Mouse (Mus musculus): Measurements from ENCODE around the gene Tesk2. TPM values are rescaled to one million over a fixed set of nuclear protein-coding genes. Genes with fewer than 3 reads are reported as not detected.

Gene Tesk2
- polyA plus RNA-seq, 1 experiment from 2014 or later: 2.8 TPM

GRCm38 (mm10) chr4:116769060-116769459 lies 48.3 kb downstream of the Tesk2 start:
- Histone ChIP-seq H3K4me1 (ENCODE audit: control insufficient read depth, insufficient read depth, low read length) (no peaks in the 10 kb centered on the region), H3K4me2 (ENCODE audit: low read depth, low read length) (no peak overlapping the region), H3K27me3 (ENCODE audit: control insufficient read depth, insufficient read depth, low read length) (no peaks in the 10 kb centered on the region), H3K4me3 (ENCODE audit: low read depth, low read length) (no peak overlapping the region), H3K9me3 (ENCODE audit: control insufficient read depth, low read length) (no peaks in the 10 kb centered on the region), H3K36me3 (ENCODE audit: control insufficient read depth, insufficient read depth, low read length) (no peaks in the 10 kb centered on the region), H3K27ac (ENCODE audit: low read depth, low read length) (no peak overlapping the region), H3K9ac (replicated peaks; ENCODE audit: low read depth, low read length) (no peak overlapping the region)
- ATAC-seq (ENCODE audit: low read depth): no peak

- no peak overlapping the region for H3K9ac ChIP-seq (replicated peaks; ENCODE audit: low read depth, low read length)
- no peak overlapping the region for H3K27ac ChIP-seq (ENCODE audit: low read depth, low read length)
- no peak overlapping the region for H3K4me2 ChIP-seq (ENCODE audit: low read depth, low read length)
- no peak overlapping the region for H3K4me3 ChIP-seq (ENCODE audit: low read depth, low read length)
- H3K4me1 ChIP-seq (ENCODE audit: control insufficient read depth, insufficient read depth, low read length): no peaks in the 10 kb centered on the region
- no peaks in the 10 kb centered on the region for H3K27me3 ChIP-seq (ENCODE audit: control insufficient read depth, insufficient read depth, low read length)
- no peaks in the 10 kb centered on the region for H3K9me3 ChIP-seq (ENCODE audit: control insufficient read depth, low read length)
- ATAC-seq (ENCODE audit: low read depth): no peak
- WGBS: 93% methylated on average over 5 of the region's 5 CpGs
- H3K36me3 ChIP-seq (ENCODE audit: control insufficient read depth, insufficient read depth, low read length): no peaks in the 10 kb centered on the region
Measured at GRCm38 (mm10) chr4:116776391-116776790, 55.6 kb downstream of the Tesk2 start.

- no peak overlapping the region for H3K4me2 ChIP-seq (ENCODE audit: low read depth, low read length)
- H3K9me3 ChIP-seq (ENCODE audit: control insufficient read depth, low read length): no peaks in the 10 kb centered on the region
- H3K9ac ChIP-seq (replicated peaks; ENCODE audit: low read depth, low read length): no peak overlapping the region
- 89% methylated on average over 3 of the region's 3 CpGs for WGBS
- H3K27me3 ChIP-seq (ENCODE audit: control insufficient read depth, insufficient read depth, low read length): no peaks in the 10 kb centered on the region
- H3K4me1 ChIP-seq (ENCODE audit: control insufficient read depth, insufficient read depth, low read length): 0 out of 2 replicates have a peak, but pooled peaks cover under 1% of the 10 kb centered on the region
- H3K4me3 ChIP-seq (ENCODE audit: low read depth, low read length): no peak overlapping the region
- no peak overlapping the region for H3K27ac ChIP-seq (ENCODE audit: low read depth, low read length)
- no peaks in the 10 kb centered on the region for H3K36me3 ChIP-seq (ENCODE audit: control insufficient read depth, insufficient read depth, low read length)
- ATAC-seq (ENCODE audit: low read depth): no peak
Measured at GRCm38 (mm10) chr4:116777079-116777478, 56.3 kb downstream of the Tesk2 start.

- no peak for ATAC-seq (ENCODE audit: low read depth)
- WGBS: 74% methylated on average over 2 of the region's 2 CpGs
- Histone ChIP-seq H3K27me3 (ENCODE audit: control insufficient read depth, insufficient read depth, low read length) (no peaks in the 10 kb centered on the region), H3K4me3 (ENCODE audit: low read depth, low read length) (no peak overlapping the region), H3K27ac (ENCODE audit: low read depth, low read length) (no peak overlapping the region), H3K36me3 (ENCODE audit: control insufficient read depth, insufficient read depth, low read length) (no peaks in the 10 kb centered on the region), H3K9ac (replicated peaks; ENCODE audit: low read depth, low read length) (no peak overlapping the region), H3K4me1 (ENCODE audit: control insufficient read depth, insufficient read depth, low read length) (0 out of 2 replicates have a peak, but pooled peaks cover 4% of the 10 kb centered on the region), H3K9me3 (ENCODE audit: control insufficient read depth, low read length) (no peaks in the 10 kb centered on the region), H3K4me2 (ENCODE audit: low read depth, low read length) (no peak overlapping the region)
Measured at GRCm38 (mm10) chr4:116780541-116780940, 59.8 kb downstream of the Tesk2 start.

GRCm38 (mm10) chr4:116781366-116781765 lies 60.6 kb downstream of the Tesk2 start:
- Histone ChIP-seq H3K4me1 (ENCODE audit: control insufficient read depth, insufficient read depth, low read length) (0 out of 2 replicates have a peak, but pooled peaks cover 4% of the 10 kb centered on the region), H3K36me3 (ENCODE audit: control insufficient read depth, insufficient read depth, low read length) (no peaks in the 10 kb centered on the region), H3K27ac (ENCODE audit: low read depth, low read length) (no peak overlapping the region), H3K4me3 (ENCODE audit: low read depth, low read length) (no peak overlapping the region), H3K27me3 (ENCODE audit: control insufficient read depth, insufficient read depth, low read length) (no peaks in the 10 kb centered on the region), H3K4me2 (ENCODE audit: low read depth, low read length) (no peak overlapping the region), H3K9me3 (ENCODE audit: control insufficient read depth, low read length) (no peaks in the 10 kb centered on the region), H3K9ac (replicated peaks; ENCODE audit: low read depth, low read length) (no peak overlapping the region)
- WGBS: 11% methylated on average over 2 of the region's 2 CpGs
- ATAC-seq (ENCODE audit: low read depth): no peak

GRCm38 (mm10) chr4:116782171-116782570 lies 61.4 kb downstream of the Tesk2 start:
- Histone ChIP-seq H3K4me1 (ENCODE audit: control insufficient read depth, insufficient read depth, low read length) (0 out of 2 replicates have a peak, but pooled peaks cover 4% of the 10 kb centered on the region), H3K9me3 (ENCODE audit: control insufficient read depth, low read length) (peaks cover 3% of the 10 kb centered on the region; the same call in 1 of the 2 replicates), H3K9ac (replicated peaks; ENCODE audit: low read depth, low read length) (no peak overlapping the region), H3K27me3 (ENCODE audit: control insufficient read depth, insufficient read depth, low read length) (no peaks in the 10 kb centered on the region), H3K36me3 (ENCODE audit: control insufficient read depth, insufficient read depth, low read length) (no peaks in the 10 kb centered on the region), H3K27ac (ENCODE audit: low read depth, low read length) (no peak overlapping the region), H3K4me3 (ENCODE audit: low read depth, low read length) (no peak overlapping the region), H3K4me2 (ENCODE audit: low read depth, low read length) (no peak overlapping the region)
- no peak for ATAC-seq (ENCODE audit: low read depth)
- WGBS: 7% methylated on average over 8 of the region's 8 CpGs

GRCm38 (mm10) chr4:116786587-116786986 lies 65.8 kb downstream of the Tesk2 start:
- Histone ChIP-seq H3K4me1 (ENCODE audit: control insufficient read depth, insufficient read depth, low read length) (0 out of 2 replicates have a peak, but pooled peaks cover 4% of the 10 kb centered on the region), H3K9me3 (ENCODE audit: control insufficient read depth, low read length) (peaks cover 3% of the 10 kb centered on the region; the same call in 1 of the 2 replicates), H3K9ac (replicated peaks; ENCODE audit: low read depth, low read length) (no peak overlapping the region), H3K27ac (ENCODE audit: low read depth, low read length) (no peak overlapping the region), H3K4me2 (ENCODE audit: low read depth, low read length) (no peak overlapping the region), H3K36me3 (ENCODE audit: control insufficient read depth, insufficient read depth, low read length) (no peaks in the 10 kb centered on the region), H3K4me3 (ENCODE audit: low read depth, low read length) (no peak overlapping the region), H3K27me3 (ENCODE audit: control insufficient read depth, insufficient read depth, low read length) (no peaks in the 10 kb centered on the region)
- ATAC-seq (ENCODE audit: low read depth): no peak
- 92% methylated on average over 1 of the region's 1 CpGs for WGBS

- no peaks in the 10 kb centered on the region for H3K27me3 ChIP-seq (ENCODE audit: control insufficient read depth, insufficient read depth, low read length)
- 46% methylated on average over 7 of the region's 7 CpGs for WGBS
- no peak overlapping the region for H3K9ac ChIP-seq (replicated peaks; ENCODE audit: low read depth, low read length)
- H3K4me3 ChIP-seq (ENCODE audit: low read depth, low read length): no peak overlapping the region
- no peak overlapping the region for H3K27ac ChIP-seq (ENCODE audit: low read depth, low read length)
- no peak overlapping the region for H3K4me2 ChIP-seq (ENCODE audit: low read depth, low read length)
- H3K36me3 ChIP-seq (ENCODE audit: control insufficient read depth, insufficient read depth, low read length): no peaks in the 10 kb centered on the region
- no peaks in the 10 kb centered on the region for H3K4me1 ChIP-seq (ENCODE audit: control insufficient read depth, insufficient read depth, low read length)
- ATAC-seq (ENCODE audit: low read depth): no peak
- H3K9me3 ChIP-seq (ENCODE audit: control insufficient read depth, low read length): peaks cover 3% of the 10 kb centered on the region; the same call in 1 of the 2 replicates
Measured at GRCm38 (mm10) chr4:116787985-116788760, 67.4 kb downstream of the Tesk2 start.

GRCm38 (mm10) chr4:116788956-116789355 lies 68.2 kb downstream of the Tesk2 start:
- WGBS: 7% methylated on average over 3 of the region's 3 CpGs
- H3K4me1 ChIP-seq (ENCODE audit: control insufficient read depth, insufficient read depth, low read length): no peaks in the 10 kb centered on the region
- H3K4me2 ChIP-seq (ENCODE audit: low read depth, low read length): no peak overlapping the region
- peaks cover 3% of the 10 kb centered on the region; the same call in 1 of the 2 replicates for H3K9me3 ChIP-seq (ENCODE audit: control insufficient read depth, low read length)
- no peak overlapping the region for H3K27ac ChIP-seq (ENCODE audit: low read depth, low read length)
- peak; percentile 56; the same call in 1 of the 2 replicates for ATAC-seq (ENCODE audit: low read depth)
- no peak overlapping the region for H3K4me3 ChIP-seq (ENCODE audit: low read depth, low read length)
- no peak overlapping the region for H3K9ac ChIP-seq (replicated peaks; ENCODE audit: low read depth, low read length)
- no peaks in the 10 kb centered on the region for H3K27me3 ChIP-seq (ENCODE audit: control insufficient read depth, insufficient read depth, low read length)
- H3K36me3 ChIP-seq (ENCODE audit: control insufficient read depth, insufficient read depth, low read length): no peaks in the 10 kb centered on the region

All from neural tube, embryonic 14.5 days (tissue).